Mouse (Mus musculus): ENCODE results near the gene Kifc5b.
"Not testable (repeated sequence)": the region's sequence is repeated elsewhere in the genome, so short reads cannot be mapped to it uniquely, and the experiment has no call there.

Gene Kifc5b

GRCm38 (mm10) chr17:26918343-26918742 lies 1.5 kb downstream of the Kifc5b start:
- no peak for DNase-seq (ENCODE audit: low read depth in 2 of 2, low spot score in 2 of 2)

- not testable (repeated sequence) for DNase-seq (ENCODE audit: low read depth in 2 of 2, low spot score in 2 of 2)
Observed at GRCm38 (mm10) chr17:26919516-26919915, 2.6 kb downstream of the Kifc5b start.

- DNase-seq (ENCODE audit: low read depth in 2 of 2, low spot score in 2 of 2), result not testable (repeated sequence)
Observed at GRCm38 (mm10) chr17:26922368-26922767, 5.5 kb downstream of the Kifc5b start.

GRCm38 (mm10) chr17:26925414-26925813 lies 8.5 kb downstream of the Kifc5b start:
- DNase-seq (ENCODE audit: low read depth in 2 of 2, low spot score in 2 of 2), result not testable (repeated sequence)

GRCm38 (mm10) chr17:26931795-26932194 lies 14.9 kb downstream of the Kifc5b start:
- not testable (repeated sequence) for DNase-seq (ENCODE audit: low read depth in 2 of 2, low spot score in 2 of 2)

GRCm38 (mm10) chr17:26932839-26933398 lies 16.0 kb downstream of the Kifc5b start, which contains the start of gene Phf1:
Gene Phf1, plus strand, starts transcription at chr17:26933052.
- DNase-seq (ENCODE audit: low read depth in 2 of 2, low spot score in 2 of 2), result peak; percentile 93 to 99

- no peak for DNase-seq (ENCODE audit: low read depth in 2 of 2, low spot score in 2 of 2)
Observed at GRCm38 (mm10) chr17:26933419-26933818, 16.5 kb downstream of the Kifc5b start.

GRCm38 (mm10) chr17:26933885-26934827 lies 17.3 kb downstream of the Kifc5b start:
- no peak for DNase-seq (ENCODE audit: low read depth in 2 of 2, low spot score in 2 of 2)

- DNase-seq (ENCODE audit: low read depth in 2 of 2, low spot score in 2 of 2), result no peak
Observed at GRCm38 (mm10) chr17:26935027-26935426, 18.1 kb downstream of the Kifc5b start.

GRCm38 (mm10) chr17:26936453-26936852 lies 19.6 kb downstream of the Kifc5b start:
- DNase-seq (ENCODE audit: low read depth in 2 of 2, low spot score in 2 of 2), result no peak

- no peak for DNase-seq (ENCODE audit: low read depth in 2 of 2, low spot score in 2 of 2)
Observed at GRCm38 (mm10) chr17:26936921-26937695, 20.2 kb downstream of the Kifc5b start.

- DNase-seq (ENCODE audit: low read depth in 2 of 2, low spot score in 2 of 2), result no peak
Observed at GRCm38 (mm10) chr17:26937883-26938695, 21.2 kb downstream of the Kifc5b start.

GRCm38 (mm10) chr17:26938731-26939130 lies 21.8 kb downstream of the Kifc5b start:
- DNase-seq (ENCODE audit: low read depth in 2 of 2, low spot score in 2 of 2), result no peak

GRCm38 (mm10) chr17:26939178-26939972 lies 22.5 kb downstream of the Kifc5b start, which contains the start of gene Cuta:
Gene Cuta, minus strand, starts transcription at chr17:26939569.
- peak; percentile 98 for DNase-seq (ENCODE audit: low read depth in 2 of 2, low spot score in 2 of 2)

- DNase-seq (ENCODE audit: low read depth in 2 of 2, low spot score in 2 of 2), result no peak
Observed at GRCm38 (mm10) chr17:26939973-26940300, 23.0 kb downstream of the Kifc5b start.

- no peak for DNase-seq (ENCODE audit: low read depth in 2 of 2, low spot score in 2 of 2)
Observed at GRCm38 (mm10) chr17:26941031-26941789, 24.3 kb downstream of the Kifc5b start, which contains the start of gene Syngap1. Gene Syngap1, plus strand, starts transcription at chr17:26941253.

GRCm38 (mm10) chr17:26941841-26942570 lies 25.1 kb downstream of the Kifc5b start:
- DNase-seq (ENCODE audit: low read depth in 2 of 2, low spot score in 2 of 2), result no peak

- DNase-seq (ENCODE audit: low read depth in 2 of 2, low spot score in 2 of 2), result no peak
Observed at GRCm38 (mm10) chr17:26945824-26946495, 29.1 kb downstream of the Kifc5b start.

Measured in CD8-positive naive resting alpha-beta T cell, adult 2 months (primary cell).